Mouse (Mus musculus): ENCODE measurements around the gene Ncs1. TPM values are rescaled to one million over a fixed set of nuclear protein-coding genes. Genes with fewer than 3 reads are reported as not detected.

Ncs1 gene
- polyA plus RNA-seq, 1 experiment from 2014 or later: 0.62 TPM

DNA sequence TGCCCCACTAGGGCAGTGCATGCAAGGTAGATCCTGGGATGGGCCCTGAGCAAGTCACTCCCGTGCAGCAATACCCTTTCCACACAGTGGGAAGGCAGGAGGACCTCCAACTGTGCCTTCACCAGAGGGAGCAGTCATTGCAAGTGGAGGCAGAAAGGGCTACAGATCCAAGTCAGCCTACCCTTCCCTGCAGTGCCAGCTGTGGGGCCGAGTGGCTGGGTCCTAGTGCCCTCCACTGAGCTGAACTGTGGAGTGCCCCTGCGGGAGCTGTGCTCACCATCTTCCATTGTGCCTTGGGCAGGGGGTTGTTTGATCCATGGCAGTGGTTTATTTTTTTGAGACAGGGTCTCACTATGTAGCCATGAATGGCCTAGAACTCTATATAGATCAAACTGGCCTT, 34.4 kb upstream of the Ncs1 start:
- Histone ChIP-seq H3K9ac (replicated peaks) (no peak overlapping the region), H3K36me3 (replicated peaks; ENCODE audit: insufficient read depth, low read length) (peaks cover 30% of the 10 kb centered on the region)

DNA sequence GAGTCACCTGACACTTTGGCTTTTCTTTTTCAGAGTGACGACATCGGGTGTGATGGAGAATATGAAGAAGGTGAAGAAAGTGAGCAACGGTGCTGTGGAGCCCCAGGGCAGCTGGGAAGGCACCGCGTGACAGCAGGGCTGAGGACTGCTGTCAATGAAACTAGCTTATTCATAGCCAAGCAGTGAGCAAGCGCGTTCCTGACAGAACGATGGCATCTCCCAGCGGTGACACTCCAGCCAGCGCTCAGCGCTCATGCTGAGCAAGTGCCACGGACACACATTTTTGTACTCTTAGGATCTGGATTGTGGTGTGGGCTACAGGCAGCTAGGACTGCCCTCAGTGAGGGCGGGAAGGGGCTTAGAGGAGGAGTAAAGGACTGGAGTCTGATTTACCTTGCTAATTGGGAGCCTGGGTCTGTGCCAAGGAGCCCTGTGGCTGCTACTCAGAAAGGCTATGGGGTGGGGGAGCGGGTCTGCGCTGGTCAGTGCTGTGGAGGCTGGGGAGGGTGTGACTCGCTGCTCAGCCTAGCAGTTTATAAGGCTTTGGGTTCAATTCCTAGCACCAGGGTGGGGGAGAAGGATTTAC, 31.3 kb upstream of the Ncs1 start:
- no peaks in the 10 kb centered on the region for H3K9me3 ChIP-seq (ENCODE audit: low read length)
- 90% methylated on average over 16 of the region's 16 CpGs for WGBS (ENCODE audit: insufficient replicate concordance)
- peaks cover 20% of the 10 kb centered on the region for H3K36me3 ChIP-seq (replicated peaks; ENCODE audit: insufficient read depth, low read length)
- H3K27me3 ChIP-seq (ENCODE audit: insufficient read depth, low read length): no peaks in the 10 kb centered on the region
- TF ChIP-seq EP300 (IDR thresholded peaks at IDR 0.05; ENCODE audit: low read depth) (no peak), CTCF (IDR thresholded peaks at IDR 0.05; ENCODE audit: low read depth) (no peak)
- H3K4me1 ChIP-seq (ENCODE audit: insufficient read depth): no peaks in the 10 kb centered on the region
- no peak overlapping the region for H3K27ac ChIP-seq (ENCODE audit: low read depth)
- ATAC-seq (no peak), DNase-seq (no peak)
- H3K4me3 ChIP-seq (ENCODE audit: low read depth, low read length): no peak overlapping the region
- H3K9ac ChIP-seq (replicated peaks): no peak overlapping the region
- H3K4me2 ChIP-seq (ENCODE audit: low read depth, low read length): no peak overlapping the region

More for the DNA sequence above, 34.4 kb upstream of the Ncs1 start:
- H3K4me1 ChIP-seq (ENCODE audit: insufficient read depth): no peaks in the 10 kb centered on the region
- no peak overlapping the region for H3K4me2 ChIP-seq (ENCODE audit: low read depth, low read length)
- H3K27ac ChIP-seq (ENCODE audit: low read depth): no peak overlapping the region
- no peak overlapping the region for H3K4me3 ChIP-seq (ENCODE audit: low read depth, low read length)
- DNase-seq (no peak), ATAC-seq (no peak)
- 71% methylated on average over 3 of the region's 3 CpGs for WGBS (ENCODE audit: insufficient replicate concordance)
- no peaks in the 10 kb centered on the region for H3K27me3 ChIP-seq (ENCODE audit: insufficient read depth, low read length)
- TF ChIP-seq CTCF (IDR thresholded peaks at IDR 0.05; ENCODE audit: low read depth) (no peak), EP300 (IDR thresholded peaks at IDR 0.05; ENCODE audit: low read depth) (no peak)
- no peaks in the 10 kb centered on the region for H3K9me3 ChIP-seq (ENCODE audit: low read length)

DNA sequence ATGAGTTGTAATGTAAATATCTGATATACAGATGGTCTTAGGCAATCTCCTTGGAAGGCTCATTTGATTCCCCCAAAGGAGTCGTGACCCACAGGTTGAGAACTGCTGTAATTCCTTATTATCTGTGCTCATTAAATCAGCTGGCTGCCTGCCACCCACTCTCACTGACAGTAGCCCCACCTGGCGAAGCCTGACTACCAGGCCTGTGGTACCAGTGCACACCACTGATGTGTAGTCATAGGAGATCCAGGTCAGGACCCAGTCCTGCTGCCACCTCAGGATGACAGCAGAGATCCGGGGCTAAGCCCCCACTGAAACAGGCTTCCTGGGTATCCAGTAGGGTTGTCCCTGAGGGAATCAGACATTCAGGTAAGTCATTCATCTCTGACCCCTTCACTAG, 27.0 kb upstream of the Ncs1 start:
- no peaks in the 10 kb centered on the region for H3K27me3 ChIP-seq (ENCODE audit: insufficient read depth, low read length)
- H3K9ac ChIP-seq (replicated peaks): no peak overlapping the region
- no peaks in the 10 kb centered on the region for H3K4me1 ChIP-seq (ENCODE audit: insufficient read depth)
- 67% methylated on average over 3 of the region's 3 CpGs for WGBS (ENCODE audit: insufficient replicate concordance)
- ATAC-seq (no peak), DNase-seq (no peak)
- no peak overlapping the region for H3K4me2 ChIP-seq (ENCODE audit: low read depth, low read length)
- H3K36me3 ChIP-seq (replicated peaks; ENCODE audit: insufficient read depth, low read length): 0 out of 2 replicates have a peak, but pooled peaks cover 2% of the 10 kb centered on the region
- no peak overlapping the region for H3K27ac ChIP-seq (ENCODE audit: low read depth)
- no peak for TF ChIP-seq CTCF (IDR thresholded peaks at IDR 0.05; ENCODE audit: low read depth)
- no peak for TF ChIP-seq EP300 (IDR thresholded peaks at IDR 0.05; ENCODE audit: low read depth)
- H3K9me3 ChIP-seq (ENCODE audit: low read length): no peaks in the 10 kb centered on the region
- H3K4me3 ChIP-seq (ENCODE audit: low read depth, low read length): no peak overlapping the region

DNA sequence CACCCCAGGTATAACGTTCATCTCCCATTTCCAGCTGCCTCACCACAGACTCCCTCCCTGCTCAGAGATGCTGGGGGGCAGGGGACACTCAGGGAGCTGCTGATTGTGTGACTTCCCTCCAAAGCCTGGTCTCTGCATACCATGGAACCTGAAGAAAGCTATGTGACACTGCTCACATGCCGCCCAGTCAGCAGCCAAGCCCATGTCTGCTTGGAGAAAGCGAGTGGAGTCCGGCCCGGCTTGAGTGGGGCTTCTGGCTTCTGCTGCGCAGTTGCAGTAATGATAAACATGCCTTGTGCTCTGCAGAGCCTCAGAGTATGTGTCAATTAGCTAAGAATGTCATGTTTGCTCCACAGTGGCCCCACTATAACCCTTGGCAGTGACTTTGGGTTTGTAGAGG, 26.2 kb upstream of the Ncs1 start:
- WGBS (ENCODE audit: insufficient replicate concordance): 74% methylated on average over 6 of the region's 6 CpGs
- no peak for DNase-seq
- Histone ChIP-seq H3K4me2 (ENCODE audit: low read depth, low read length) (no peak overlapping the region), H3K27ac (ENCODE audit: low read depth) (no peak overlapping the region), H3K4me3 (ENCODE audit: low read depth, low read length) (no peak overlapping the region), H3K9me3 (ENCODE audit: low read length) (no peaks in the 10 kb centered on the region), H3K4me1 (ENCODE audit: insufficient read depth) (no peaks in the 10 kb centered on the region), H3K27me3 (ENCODE audit: insufficient read depth, low read length) (no peaks in the 10 kb centered on the region), H3K9ac (replicated peaks) (no peak overlapping the region), H3K36me3 (replicated peaks; ENCODE audit: insufficient read depth, low read length) (0 out of 2 replicates have a peak, but pooled peaks cover 2% of the 10 kb centered on the region)
- TF ChIP-seq CTCF (IDR thresholded peaks at IDR 0.05; ENCODE audit: low read depth) (no peak), EP300 (IDR thresholded peaks at IDR 0.05; ENCODE audit: low read depth) (no peak)
- no peak; the same call in 1 of the 2 replicates for ATAC-seq

DNA sequence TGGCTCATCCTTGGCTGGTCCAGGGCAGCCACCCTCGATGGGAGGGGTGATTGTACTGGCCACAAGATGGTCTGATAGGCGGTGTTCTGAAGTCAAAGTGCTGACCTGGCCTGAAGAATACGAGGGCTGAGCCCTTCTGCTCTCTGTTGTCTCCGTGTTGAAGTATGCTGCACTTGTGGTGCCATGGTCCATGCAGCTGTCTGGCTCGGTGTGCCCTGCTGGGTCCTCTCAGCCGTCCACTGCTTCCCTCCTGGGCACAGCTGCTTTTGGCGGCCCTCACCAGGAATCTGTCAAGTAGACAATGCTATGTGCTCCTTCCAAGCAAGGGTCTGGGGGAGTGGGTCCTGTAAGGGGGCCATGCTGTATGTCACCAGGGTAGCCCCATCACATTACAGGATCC, 24.8 kb upstream of the Ncs1 start:
- WGBS (ENCODE audit: insufficient replicate concordance): 55% methylated on average over 7 of the region's 7 CpGs

DNA sequence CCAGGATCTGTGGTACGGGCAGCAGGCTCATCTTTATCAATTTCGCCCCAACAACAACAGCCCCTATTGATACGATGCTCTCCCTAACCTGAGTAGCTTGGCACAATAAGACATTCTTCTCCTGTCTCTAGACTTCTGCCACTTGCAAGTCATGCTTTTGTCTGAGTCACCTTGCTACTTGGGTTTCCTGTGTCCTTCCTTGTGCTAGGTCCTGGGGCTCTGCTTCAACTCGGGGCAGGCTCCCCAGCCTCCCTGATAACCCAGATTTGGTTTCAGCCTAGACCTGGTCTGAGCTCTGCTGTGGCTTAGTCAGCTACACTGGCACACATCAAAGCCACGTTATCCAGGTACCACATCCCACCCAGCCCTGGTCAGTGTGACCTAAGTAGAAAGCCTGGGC, 24.0 kb upstream of the Ncs1 start:
- TF ChIP-seq CTCF (IDR thresholded peaks at IDR 0.05; ENCODE audit: low read depth) (no peak), EP300 (IDR thresholded peaks at IDR 0.05; ENCODE audit: low read depth) (no peak)
- Histone ChIP-seq H3K9me3 (ENCODE audit: low read length) (no peaks in the 10 kb centered on the region), H3K27ac (ENCODE audit: low read depth) (no peak overlapping the region), H3K27me3 (ENCODE audit: insufficient read depth, low read length) (no peaks in the 10 kb centered on the region), H3K36me3 (replicated peaks; ENCODE audit: insufficient read depth, low read length) (0 out of 2 replicates have a peak, but pooled peaks cover 2% of the 10 kb centered on the region), H3K4me2 (ENCODE audit: low read depth, low read length) (no peak overlapping the region), H3K9ac (replicated peaks) (no peak overlapping the region), H3K4me1 (ENCODE audit: insufficient read depth) (no peaks in the 10 kb centered on the region), H3K4me3 (ENCODE audit: low read depth, low read length) (no peak overlapping the region)
- ATAC-seq (no peak), DNase-seq (no peak)
- 57% methylated on average over 5 of the region's 5 CpGs for WGBS (ENCODE audit: insufficient replicate concordance)

More for the DNA sequence above, 24.8 kb upstream of the Ncs1 start:
- TF ChIP-seq CTCF (IDR thresholded peaks at IDR 0.05; ENCODE audit: low read depth) (no peak), EP300 (IDR thresholded peaks at IDR 0.05; ENCODE audit: low read depth) (no peak)
- Histone ChIP-seq H3K9me3 (ENCODE audit: low read length) (no peaks in the 10 kb centered on the region), H3K4me2 (ENCODE audit: low read depth, low read length) (no peak overlapping the region), H3K4me1 (ENCODE audit: insufficient read depth) (no peaks in the 10 kb centered on the region), H3K9ac (replicated peaks) (no peak overlapping the region), H3K36me3 (replicated peaks; ENCODE audit: insufficient read depth, low read length) (0 out of 2 replicates have a peak, but pooled peaks cover 2% of the 10 kb centered on the region), H3K27me3 (ENCODE audit: insufficient read depth, low read length) (no peaks in the 10 kb centered on the region), H3K4me3 (ENCODE audit: low read depth, low read length) (no peak overlapping the region), H3K27ac (ENCODE audit: low read depth) (no peak overlapping the region)
- ATAC-seq (no peak), DNase-seq (no peak)

Data from liver, postnatal 0 days (tissue).